Mouse (Mus musculus): ENCODE results near the gene B4galt4.
"Not testable (repeated sequence)": the region's sequence is repeated elsewhere in the genome, so short reads cannot be mapped to it uniquely, and the experiment has no call there.

Gene B4galt4

DNA sequence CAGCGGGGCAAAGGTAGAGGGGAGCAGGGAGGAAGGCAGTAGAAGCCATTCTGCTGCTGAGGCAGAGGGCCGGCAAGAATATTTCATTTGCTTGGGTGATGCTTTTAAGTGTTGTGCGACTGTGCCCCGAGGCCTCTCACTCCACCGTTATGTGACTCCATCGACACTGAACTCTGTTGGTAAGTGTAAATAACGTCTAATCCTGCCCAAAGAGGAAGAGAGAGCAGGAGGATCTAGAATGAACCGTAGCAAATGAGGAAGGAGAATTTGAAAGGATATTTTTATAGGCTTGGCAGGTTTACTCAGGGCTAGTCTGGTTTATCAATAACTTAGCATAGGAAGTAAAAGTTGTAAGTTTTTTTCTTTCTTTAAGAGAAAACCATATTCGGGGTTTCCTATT, 27.5 kb downstream of the B4galt4 start:
- no peak for DNase-seq (ENCODE audit: low spot score)

DNA sequence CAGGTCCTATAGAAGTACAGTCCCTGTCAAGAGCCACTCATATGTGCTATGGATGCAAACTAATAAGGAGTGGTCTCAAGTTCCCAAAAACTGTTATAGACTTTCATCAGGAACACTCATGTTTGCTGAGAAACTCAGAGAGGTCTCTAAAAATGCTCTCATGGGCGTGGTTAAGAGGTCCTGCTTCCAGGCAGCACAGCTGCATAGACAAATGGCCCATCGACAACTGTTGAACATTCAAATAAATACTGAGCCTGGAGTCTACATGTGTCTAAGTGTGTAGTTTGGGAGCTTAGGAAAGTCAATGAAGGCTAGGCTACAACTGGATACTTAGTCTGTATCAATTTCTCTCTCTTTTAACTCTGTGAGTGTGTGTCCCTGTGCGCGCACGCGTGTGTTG, 29.1 kb downstream of the B4galt4 start:
- no peak for DNase-seq (ENCODE audit: low spot score)

DNA sequence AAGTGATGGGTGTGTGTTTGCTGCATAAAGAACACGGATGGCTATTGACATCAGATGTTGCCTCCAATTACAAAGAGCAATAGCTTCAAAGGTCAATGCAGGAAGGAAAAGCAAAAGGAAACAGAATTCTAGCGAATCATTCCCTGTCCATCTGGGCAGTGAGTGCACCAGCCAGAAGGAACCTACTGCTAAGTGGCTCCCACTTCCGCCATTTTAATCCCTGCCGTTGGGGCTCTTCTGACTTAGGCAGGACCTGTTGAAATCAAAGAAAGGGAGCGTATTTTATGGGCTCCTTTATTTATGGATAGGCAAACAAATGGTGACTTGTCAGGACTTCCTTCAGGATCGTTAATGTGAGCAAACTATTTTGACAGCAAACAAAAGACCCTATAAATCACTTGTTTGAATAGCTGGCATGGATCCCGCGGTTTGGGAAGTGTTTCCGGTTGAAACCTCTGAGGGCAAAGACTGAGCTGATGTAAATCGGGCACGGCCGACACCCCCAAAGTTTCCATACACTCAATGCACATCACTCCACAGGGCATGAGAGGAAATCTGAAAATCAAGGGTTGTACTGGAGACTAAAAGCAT, 30.9 kb downstream of the B4galt4 start:
- no peak for DNase-seq (ENCODE audit: low spot score)

DNA sequence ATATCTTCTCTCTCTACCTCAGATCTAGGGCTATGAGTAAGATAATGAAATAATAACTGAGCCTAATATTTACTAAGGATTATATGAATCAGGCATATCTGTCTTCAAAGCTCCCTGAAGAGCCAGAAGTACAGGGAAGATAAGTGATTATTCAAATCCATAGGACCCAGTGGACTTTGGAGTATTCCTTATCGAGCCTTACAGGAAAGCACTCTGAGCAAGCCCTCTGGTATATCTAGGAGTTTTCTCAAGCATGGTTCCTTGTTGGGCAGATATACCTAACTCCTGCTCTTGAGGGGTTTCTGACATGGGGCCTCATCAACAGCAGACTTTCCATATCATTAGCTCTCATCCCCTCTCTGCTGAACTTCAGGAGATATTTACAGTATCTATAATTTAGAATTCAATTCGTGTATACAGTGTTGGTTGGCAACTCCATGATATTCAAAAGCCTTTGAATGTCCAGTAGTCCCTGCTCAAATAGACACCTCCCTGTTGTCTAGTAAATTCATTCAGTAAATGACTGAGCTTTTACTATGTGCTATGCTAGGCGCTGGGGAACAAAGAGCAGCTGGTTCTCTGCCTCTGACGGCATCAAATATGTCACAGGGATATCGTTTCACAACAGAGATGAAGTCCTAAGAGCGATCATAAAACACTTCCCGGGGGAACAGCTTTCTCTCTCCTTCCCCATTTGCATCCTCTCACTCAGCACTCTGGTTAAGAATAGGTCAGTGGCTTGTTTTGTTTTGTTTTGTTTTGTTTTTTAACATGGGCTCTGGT, 33.1 kb downstream of the B4galt4 start:
- no peak for DNase-seq (ENCODE audit: low spot score)

DNA sequence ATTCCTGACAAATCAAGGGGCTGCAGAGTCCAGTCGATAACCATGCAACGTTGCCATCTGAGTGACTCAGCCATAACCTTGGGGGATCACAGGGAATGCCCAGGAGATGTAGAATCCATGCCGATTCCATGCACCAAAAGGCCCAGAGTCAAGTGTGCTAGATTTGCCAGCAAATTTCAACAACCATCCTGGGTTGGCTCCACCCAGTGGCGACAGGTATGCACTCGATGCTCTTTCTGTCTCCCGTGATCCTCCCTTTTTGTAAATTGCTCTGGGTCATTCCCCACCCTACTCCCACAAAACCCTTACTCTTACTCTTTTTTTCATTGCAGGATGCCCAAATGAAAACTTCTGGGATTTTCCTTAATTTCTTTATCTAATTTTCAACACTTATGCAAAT, 34.3 kb downstream of the B4galt4 start:
- DNase-seq (ENCODE audit: low spot score) = no peak

DNA sequence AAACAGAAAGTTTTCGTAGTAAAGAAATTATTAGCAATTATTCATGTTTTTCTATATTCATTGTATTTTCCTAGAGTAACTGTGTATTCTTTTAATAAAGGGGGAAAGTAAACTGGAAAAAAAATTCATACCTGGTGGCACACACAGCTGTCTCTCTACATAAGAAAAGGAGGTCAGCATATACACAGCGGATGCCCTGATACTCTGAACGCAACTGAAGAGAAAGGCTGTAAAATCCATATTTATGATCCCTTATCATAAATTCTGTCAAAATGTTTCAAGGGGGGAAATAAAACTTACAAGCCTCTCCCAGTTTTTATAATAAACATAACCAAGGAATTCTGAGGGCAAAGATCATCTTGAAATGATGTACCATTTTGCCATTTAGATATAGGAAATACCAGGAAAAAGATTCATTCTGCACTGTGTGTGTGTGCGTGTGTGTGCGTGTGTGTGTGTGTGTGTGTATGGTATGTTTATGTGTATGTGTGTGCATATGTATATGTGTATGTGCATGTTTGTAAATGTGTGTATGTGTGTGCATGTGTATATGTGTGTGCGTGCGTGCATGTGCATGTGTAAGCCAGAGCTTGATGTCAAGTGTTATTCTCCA, 39.0 kb downstream of the B4galt4 start:
- DNase-seq (ENCODE audit: low spot score) = no peak

DNA sequence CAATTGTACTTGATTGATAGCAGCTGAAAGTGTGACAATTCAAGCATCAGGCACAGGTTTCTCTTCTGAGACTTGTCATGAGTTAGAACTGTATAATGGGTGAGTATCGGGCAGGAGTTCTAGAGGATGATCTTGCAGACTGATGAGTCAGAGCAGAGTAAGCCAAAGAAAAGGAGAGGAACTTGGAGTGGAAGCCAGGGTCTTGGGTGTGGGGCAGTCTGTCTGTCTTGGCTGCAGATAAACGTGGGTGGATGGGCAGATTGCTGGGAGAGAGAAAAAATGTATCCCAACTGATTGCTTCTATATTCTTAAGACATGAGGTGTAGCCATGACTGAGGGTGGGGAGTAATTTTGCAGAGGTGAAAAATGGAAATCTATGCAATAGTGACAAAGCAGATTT, 39.9 kb downstream of the B4galt4 start:
- DNase-seq (ENCODE audit: low spot score) = no peak

DNA sequence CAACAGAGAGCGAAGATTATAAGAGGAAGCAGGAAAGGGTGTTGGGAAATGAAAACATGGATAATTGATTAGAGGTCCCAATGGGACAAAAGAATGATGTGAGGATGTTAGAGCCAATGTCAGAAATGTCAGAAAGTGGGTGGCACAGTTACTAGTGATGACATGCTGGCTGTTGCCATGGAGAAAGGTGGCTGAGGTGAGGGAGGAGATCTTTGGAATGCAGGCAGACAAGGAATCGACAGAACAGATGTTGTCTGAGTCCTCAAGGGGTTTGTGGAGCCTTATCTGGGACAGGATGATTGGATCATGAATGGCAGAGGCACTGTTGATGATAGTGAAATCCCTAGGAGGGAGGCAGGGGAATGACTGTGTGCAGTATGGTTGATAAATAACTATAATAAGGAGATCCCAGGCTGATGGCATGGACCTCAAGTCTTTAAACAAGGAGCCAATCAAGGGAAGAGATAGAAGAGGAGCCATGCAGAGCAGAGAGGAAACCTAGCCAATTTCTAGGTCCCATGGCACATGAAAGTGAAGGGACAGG, 40.5 kb downstream of the B4galt4 start:
- DNase-seq (ENCODE audit: low spot score) = no peak

DNA sequence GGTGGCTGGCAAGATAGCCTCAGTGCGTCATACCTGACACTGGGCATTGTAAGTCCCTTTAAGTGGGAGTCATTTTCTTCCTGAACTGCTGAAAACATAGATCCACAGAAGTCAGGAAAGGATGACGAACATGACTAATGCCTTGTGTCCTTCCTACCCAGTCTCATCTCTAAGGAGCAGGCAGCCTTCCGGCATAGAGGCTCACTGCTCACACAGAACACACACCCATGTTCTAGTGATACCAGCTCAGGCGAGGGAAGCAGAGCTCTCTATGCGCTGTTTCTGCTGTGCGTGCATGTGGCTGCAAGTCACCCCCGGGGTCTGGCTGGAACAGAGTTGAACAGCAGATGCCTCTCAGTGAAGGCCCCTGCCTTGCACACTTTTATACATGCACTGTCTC, 43.2 kb downstream of the B4galt4 start:
- DNase-seq (ENCODE audit: low spot score) = no peak

DNA sequence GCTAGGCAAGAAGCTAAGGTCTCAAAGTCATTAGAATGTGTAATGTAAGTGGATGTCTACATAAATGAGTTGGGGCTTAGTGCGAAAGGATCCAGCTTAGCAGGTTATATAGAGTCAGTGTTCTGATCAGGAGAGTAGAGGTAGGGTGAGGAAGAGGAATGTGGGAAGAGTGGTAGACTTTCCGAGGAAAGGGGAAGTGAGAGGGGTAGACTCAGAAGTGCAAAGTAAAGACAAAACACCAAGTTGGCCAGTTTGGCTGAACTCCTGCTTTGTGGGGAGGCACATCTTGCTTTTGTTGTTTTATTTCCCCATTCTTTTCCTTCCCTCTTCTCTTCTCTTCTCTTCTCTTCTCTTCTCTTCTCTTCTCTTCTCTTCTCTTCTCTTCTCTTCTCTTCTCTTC, 47.0 kb downstream of the B4galt4 start:
- DNase-seq (ENCODE audit: low spot score) = no peak

DNA sequence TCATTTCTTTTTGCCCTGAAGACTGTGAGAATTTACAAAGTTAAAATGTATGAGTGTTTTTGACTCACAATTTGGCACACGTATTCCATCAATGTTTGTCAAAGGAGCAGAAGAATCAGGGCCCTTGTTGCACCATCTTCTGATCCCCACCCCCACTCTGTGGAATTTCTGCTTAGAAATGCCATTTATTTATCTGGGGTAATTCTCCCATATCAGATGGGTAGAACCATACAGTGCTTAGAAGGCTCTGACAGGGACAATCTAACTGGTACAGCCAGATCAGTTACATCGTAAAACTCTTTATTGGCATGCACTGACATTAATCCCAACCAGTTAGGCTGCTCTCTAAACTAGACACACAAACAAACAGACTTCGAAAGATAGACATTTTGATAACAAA, 47.9 kb downstream of the B4galt4 start:
- DNase-seq (ENCODE audit: low spot score) = no peak

DNA sequence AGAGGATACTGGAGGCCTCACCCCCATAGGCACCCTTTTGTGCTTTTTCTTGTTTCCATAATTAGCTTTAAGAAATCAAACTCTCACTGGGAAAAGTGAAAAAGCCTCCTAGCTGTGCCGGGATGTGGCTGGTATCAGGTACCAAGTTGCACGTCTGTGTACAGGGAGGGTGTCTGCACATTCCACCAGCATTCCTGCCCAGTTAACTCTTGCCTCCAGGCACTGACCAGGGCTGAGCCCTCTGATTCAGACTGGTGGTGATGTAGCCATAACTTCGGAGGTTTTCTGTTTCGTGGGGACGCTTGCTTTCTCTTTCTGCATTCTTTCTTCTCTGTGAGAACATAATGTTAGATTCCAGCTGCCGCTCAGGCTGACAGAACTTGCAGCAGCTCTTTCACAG, 51.1 kb downstream of the B4galt4 start:
- no peak for DNase-seq (ENCODE audit: low spot score)

DNA sequence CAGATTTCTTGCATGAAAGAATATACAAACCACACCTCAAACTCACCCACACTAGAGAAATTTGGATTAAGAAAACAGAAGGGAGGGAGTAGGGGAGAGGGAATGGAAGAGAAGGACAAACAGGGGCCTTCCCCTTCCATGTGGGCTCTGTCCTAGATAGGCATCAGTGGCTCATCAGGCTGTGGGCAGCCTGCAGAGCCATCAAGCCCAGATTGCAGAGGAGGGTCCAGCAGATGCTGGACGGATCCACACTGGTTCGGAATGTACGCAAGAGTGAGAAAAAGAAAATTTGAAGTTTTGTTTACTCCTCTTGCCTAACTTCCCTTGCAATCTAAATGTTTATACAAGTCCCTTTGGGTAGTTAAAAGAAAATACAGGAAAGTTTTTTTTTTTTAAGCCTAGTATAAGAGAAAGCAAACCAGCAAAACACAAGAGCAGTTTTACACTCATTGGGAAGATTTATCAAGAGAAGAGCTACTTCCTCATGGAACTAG, 56.9 kb downstream of the B4galt4 start:
- no peak for DNase-seq (ENCODE audit: low spot score)

DNA sequence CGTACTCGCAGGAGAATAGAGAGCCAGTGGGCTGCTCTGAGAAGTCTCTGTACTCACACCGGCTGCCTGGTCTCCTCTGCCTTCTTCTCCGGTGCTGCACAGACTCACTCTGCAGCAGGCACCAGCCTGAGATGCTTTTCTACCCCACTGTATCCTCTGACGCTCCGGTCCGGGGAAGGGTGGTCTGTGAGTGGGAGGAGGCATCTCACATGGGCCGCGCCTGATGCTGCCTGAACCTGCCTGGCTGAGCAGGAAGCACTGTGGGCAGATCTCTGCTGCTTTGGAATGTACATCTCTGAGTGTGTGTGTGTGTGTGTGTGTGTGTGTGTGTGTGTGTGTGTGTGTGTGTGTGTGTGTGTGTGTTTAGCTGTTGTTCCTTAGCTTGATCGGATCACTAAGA, 58.0 kb downstream of the B4galt4 start, which contains the start of gene Upk1b:
Gene Upk1b, minus strand, starts transcription at position 238 of the 400 bp plus-strand sequence.
- DNase-seq (ENCODE audit: low spot score) = peak; percentile 34

DNA sequence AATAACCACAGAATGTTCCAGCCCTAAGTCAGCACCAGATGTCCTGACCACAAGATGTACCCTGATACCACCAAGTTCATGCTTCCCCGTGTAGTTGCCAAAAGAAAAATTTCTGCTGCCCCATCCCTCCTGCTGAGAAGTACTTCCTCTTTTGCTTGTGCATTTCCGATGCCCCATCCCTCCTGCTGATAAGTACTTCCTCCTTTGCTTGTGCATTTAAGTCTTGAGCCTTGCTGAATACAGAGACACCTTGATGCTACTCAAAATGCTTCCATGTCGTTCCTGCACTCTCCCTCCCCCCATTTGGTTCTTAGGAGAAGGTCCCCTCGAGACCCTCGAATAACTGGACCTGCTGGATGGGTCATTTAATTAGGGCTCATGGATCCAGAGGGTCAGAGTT, 65.7 kb downstream of the B4galt4 start:
- not testable (repeated sequence) for DNase-seq (ENCODE audit: low spot score)

DNA sequence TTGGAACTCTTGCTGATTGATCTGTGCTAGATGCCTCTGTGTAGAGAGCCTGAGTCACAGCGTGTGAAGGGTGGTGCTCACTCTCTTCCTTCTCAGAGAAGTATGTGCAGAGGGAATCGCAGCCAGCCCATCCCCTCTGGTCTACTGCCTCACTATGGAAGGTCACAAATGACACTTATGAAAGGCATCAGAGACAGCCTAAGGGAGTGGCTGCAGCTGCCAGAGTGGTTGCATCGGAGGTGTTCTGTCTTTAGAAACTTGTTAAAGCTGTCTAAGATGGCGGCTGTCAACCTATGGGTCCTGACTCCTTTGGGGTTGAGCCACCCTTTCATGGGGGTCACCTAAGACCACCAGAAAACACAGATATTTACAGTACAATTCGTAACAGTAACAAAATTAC, 68.1 kb downstream of the B4galt4 start:
- no peak for DNase-seq (ENCODE audit: low spot score)

DNA sequence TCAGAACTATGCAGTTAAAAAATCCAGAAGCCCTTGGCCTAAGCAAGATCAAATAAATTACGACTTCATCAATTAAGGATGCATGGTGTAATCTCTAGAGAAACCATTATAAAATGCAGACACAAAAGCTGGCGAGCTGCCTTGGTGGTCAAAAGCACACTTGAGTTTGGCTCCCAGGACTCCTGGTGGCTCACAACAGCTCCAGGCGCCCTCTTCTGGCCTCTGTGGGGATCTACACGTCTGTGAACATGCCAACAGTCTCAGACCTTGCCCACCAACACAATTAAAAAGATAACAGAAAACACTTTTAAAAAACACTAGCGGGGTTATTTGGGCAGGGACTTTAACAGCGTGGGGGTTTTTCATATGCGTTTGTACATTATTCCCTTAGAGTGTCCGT, 70.5 kb downstream of the B4galt4 start:
- peak; percentile 81 for DNase-seq (ENCODE audit: low spot score)
